Mouse (Mus musculus): Measurements from ENCODE around the gene Zbtb45. TPM values are rescaled to one million over a fixed set of nuclear protein-coding genes. Genes with fewer than 3 reads are reported as not detected.
A peak's percentile ranks its signal among the peaks of the same experiment; 100 is the strongest.

Zbtb45 gene
- polyA plus RNA-seq, 1 experiment from 2014 or later, result 27.8 TPM

DNA sequence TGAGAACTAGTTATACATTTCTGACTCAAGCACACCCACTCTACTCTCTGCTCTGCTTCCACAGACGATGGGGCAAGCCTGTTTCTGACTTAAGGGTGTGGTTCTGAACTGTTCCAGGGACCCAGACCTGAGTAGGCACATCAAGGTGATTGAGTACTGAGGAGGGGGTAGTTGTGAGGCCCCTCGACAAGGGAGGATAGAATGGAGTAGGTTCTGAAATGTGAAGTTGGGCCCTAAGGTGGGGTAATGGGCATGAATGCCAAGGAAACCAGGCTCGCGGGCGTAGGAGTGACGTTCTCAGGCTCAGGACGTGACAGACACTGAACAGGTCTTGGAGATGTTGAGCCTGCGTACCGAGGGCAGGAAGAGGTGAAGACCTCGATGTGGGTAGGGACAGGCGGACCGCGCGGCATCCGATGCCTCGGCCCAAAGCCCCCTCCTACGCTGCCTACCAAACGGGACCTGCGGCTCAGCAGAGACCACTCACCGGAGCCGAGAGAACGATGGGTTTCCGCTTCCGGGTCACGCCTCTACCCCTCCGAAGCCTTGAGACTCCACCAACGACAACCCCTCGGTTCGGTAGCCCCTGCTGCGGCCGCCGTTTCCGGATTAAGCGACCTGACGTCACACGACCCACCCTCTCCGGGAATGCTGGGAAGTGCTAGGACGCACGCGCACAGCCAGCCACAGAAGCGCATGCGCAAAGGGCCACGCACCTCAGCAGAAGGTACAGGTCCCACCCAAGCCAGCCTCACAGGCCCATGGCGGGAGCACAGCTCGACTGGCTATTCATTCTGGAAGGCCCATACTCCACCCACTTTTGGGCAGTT lies 24.5 kb upstream of the Zbtb45 start, which contains the start of gene Chmp2a:
TSS of gene Chmp2a (minus strand) at position 660 of the 830 bp plus-strand sequence.
- DNase-seq (ENCODE audit: low spot score), result peak; percentile 98

DNA sequence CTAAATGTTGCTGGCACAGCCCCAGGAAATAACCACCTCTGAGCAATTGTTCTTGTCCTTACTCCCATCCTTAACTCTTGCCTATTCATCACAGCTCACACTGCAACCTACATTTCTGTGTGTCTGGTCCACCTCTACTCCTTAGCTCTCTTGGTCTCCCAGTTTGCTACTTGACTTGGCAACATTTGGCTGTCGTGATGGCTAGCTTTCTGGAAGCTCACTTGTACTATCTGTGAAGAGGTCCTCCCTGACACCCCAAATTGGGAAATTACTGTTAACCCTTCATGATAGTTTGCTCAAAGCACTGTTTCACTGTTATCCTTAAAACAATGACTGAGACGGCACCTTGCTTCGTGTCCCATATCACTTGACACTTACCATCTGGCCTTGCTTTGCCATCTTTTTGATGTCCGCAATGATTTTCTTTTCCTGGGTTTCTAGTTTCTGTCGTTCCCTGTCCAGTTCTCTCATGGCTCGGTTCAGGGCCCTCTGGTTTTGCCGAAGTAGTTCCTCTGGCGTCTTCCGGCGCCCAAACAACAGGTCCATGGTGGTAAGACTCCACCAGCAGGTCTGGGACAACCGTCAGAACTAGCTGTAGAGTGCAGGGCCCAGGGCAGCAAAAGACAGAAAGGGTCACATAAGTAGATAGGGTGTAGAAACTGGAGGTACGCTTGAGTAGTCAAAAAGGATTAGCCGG lies 23.8 kb upstream of the Zbtb45 start:
- no peak for DNase-seq (ENCODE audit: low spot score)

DNA sequence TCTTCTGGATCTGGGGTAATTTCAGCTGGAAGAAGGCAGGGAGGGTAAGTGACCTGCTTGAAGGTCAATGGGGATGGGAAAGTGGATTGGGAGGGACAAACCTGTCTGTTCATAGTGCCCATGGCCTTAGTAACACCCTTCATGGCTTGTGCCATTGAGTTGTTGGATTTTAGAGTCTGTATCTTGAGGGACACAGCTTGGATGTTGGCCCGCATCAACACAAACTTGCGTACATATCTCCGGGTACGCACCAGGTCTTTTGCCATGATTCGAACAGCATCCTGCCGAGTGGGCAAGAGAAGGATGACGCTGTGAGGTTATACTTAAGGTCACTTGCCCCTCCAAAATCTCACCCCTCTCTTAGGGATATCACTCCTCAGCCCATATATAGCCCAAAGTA lies 22.7 kb upstream of the Zbtb45 start:
- DNase-seq (ENCODE audit: low spot score), result no peak

DNA sequence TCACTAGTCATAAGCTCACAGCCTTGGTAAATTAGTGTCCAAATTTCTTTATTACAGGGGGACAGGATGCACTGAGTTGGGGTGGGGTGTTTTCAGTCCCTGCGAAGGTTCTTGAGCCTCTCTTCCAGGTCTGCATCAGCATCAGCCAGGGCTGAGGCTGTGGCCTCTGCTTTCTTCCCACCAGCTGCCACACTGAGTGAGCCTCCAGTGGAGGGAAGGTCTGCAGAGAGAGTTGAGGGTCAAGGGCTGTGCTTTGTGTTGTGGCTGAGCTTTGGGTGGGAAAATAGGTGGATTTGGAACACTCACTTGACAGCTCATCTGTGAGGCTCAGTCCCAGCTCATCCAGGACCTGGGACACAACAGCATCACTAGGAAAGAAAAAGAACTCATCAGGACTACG lies 22.1 kb upstream of the Zbtb45 start:
- no peak for DNase-seq (ENCODE audit: low spot score)

DNA sequence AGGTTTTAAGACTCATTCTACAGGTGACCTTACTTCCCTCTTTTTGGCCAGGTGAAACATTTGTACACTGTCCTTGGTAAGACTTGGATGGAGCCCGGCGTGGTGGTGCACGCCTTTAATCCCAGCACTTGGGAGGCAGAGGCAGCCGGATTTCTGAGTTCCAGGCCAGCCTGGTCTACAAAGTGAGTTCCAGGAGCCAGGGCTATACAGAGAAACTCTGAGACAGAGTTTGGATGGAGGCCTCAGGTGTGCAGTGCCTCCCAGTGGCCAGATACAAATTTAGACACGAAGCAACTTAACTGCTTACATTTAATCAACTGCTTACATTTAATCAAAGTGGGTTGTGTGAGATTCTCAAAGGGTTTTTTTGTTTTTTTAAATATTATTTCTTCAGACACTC lies 21.2 kb upstream of the Zbtb45 start:
- peak; percentile 36 for DNase-seq (ENCODE audit: low spot score)

DNA sequence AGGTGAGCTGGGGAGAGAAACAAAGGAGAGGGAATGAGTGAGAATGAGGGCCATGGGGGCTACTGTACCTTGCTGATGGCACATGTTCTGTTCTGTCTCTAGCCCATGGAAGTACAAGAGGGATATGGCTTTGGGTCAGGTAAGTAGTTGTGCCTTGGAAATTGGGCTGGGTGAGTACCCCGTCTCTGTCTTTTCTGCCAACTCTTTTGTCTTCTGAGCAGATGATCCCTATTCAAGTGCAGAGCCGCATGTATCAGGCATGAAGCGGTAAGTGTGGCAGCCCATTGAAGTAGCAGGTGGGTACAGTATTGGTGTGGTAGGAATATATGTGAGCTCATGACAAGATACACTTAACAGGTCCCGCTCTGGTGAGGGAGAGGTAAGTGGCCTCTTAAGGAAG lies 19.2 kb upstream of the Zbtb45 start:
- no peak for DNase-seq (ENCODE audit: low spot score)

DNA sequence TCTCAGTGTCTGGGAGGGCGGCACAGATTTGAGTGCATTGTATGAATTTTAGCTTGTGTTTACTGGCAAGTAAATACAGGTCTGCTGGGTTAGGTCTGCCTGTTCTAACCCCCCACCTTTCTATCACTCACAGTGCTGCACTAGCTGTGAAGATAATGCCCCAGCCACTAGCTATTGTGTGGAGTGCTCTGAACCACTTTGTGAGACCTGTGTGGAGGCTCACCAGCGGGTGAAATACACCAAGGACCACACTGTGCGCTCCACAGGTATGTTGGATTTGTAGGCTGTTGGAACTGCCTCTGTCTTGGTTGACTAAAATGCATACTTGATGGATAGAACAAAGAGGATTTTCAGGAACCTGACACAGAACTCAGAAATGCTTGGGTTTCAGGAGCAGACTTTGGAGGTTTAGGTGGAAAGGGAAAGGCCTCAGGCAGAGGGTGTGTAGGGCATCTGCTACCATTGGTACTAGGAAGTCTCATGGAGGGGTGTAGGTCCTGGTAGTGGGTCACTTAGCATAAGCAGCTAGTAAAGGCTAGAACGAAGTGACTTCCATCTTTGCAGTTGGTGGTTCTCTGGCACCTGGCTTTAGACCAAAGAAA lies 15.8 kb upstream of the Zbtb45 start:
- no peak for DNase-seq (ENCODE audit: low spot score)

DNA sequence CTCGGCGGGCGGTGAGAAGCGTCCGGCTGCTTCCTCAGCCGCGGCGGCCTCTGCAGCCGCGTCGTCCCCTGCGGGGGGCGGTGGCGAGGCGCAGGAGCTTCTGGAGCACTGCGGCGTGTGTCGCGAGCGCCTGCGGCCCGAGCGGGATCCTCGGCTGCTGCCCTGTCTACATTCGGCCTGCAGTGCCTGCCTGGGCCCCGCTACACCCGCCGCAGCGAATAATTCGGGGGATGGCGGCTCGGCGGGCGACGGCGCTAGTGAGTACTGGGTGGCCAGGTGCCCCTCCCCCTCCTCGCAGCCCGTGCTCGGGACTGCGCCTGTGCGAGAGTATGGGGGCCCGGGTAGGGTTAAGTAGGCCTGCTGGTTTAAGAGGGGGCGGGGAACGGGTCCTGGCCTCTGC lies 15.0 kb upstream of the Zbtb45 start:
- DNase-seq (ENCODE audit: low spot score), result peak; percentile 78

DNA sequence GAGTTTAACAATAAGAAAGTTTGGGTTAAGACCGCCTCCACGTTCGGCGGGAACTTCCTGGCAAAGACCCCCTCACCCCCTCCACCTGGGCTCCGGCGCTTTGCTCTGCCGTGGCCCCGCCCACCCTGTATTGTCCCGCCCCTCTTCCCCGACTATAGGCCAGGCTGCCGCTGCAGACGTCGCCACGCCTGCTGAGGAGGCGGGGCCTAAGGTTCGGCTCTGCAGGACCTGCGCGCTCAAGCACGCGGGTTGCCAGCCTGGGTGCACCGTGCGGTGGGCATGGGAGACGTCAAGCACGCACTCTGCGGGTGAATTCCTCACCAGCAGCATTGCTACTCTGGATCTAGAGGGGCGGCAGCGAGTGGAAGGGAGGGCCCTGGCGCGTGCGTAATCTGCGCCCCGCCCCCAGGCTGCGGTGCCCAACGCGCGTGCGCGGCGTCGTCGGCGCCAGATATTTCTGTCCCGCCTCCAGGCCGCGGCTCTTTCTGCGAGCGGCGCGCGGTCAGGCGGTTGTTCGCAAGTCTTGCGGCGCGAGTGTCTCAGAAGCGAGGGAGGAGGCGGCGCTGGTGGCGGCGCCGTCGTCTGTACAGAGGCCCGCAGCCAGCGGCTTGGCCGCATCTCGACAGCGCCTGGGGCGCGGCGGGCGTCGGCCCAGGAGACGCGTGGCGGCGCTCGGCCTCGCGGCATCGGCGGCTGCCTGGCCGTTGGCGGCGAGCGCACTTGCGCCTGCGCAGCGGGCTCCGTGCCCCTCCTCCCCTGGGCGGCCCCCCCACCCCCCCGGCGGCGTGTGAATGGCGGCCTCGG lies 14.3 kb upstream of the Zbtb45 start:
- peak; percentile 96 for DNase-seq (ENCODE audit: low spot score)

DNA sequence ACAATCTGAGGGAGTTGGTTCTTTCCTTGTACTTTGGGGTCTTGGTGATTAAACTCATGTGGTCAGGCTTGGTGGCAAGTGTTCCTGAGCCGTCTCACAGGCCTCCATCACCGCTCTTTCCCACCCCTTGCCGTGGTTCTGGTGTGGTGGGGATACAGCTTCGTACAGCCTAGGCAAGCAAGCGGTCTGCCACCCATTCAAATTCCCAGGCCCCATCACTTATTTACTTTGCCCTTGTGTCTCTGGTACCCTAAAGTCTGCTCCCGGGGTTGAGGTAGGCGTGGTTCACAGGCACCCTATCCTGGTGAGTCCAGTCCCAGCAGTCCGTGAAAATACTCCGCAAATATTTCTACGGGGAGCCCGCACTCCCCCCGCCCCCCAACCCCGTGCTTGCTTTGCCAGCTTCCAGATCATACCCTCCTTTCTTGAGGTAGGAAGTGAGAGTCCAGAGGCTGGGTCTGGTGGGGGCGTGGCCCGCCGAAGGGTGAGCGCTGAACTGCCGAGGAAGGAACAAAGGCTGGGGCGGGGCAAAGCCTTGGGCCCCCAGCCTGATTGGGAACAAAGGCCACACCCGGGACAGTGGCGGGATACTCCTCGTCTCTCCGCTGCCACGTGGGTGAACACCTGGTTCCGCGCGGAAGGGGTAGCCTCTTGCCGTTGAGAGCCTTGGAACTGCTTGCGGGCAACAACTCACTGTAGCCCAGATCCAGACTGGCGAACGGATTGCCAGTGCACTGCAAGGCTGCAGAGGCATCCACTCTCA lies 13.1 kb upstream of the Zbtb45 start:
- DNase-seq (ENCODE audit: low spot score), result peak; percentile 79

DNA sequence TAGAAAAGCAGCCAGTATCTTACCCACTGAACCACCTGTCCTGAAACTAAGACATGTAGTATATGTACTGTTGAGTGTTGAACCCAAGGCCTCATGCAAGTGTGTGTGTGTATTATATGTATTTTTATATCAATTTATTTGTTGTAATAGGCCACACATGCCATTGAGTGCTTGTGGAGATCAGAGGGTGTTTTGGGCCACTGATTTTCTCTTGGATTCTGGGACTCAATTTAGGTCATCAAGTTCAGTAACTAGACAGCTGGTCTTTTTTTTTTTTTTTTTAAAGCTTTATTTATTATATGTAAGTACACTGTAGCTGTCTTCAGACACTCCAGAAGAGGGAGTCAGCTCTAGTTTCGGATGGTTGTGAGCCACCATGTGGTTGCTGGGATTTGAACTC lies 5.4 kb upstream of the Zbtb45 start:
- no peak for DNase-seq (ENCODE audit: low spot score)

DNA sequence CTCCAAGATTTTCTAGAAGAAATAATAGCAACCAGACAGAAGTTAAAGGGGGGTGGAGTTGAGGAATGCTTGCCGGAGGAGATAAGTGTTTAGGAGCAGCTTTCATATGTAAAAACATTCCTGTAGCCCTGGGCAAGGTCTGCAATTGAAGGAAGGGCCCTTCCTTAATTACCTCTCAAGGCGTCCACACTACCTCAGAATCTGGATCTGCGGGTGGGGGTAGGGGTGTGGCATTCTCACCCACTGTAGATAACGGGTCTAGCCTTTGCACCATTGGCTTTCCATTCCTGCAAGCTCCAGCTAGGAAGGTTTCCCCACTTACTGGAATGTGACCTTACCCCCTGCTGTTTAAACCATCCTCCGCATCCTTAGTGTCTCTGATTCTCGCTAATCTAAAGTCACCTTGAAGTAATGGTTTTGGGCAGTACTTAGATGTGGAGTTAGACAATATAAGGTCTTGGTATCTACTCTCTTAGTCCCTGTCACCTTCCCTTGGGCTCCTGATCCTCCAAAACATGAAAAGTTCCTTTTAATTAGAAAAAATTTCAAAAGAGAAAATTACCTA lies 4.5 kb upstream of the Zbtb45 start:
- no peak for DNase-seq (ENCODE audit: low spot score)

DNA sequence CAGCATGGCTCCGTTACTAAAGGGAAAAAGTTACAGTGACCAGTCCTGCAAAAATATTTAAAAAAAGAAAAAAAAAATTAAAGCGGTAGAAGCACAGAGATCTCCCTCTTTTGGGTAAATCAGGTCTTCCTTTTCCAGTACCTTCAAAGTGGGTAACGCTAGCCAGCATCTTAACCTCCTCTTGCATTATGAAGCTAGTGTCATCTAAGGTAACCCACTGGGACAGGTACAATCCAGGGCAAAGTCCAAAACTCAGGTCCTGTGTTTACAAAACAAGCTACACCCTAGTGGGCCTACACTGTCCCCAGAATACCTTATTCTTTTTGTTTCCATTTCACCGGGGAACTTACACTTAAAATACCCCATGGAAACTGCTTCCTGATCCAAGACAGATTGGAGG lies 3.8 kb upstream of the Zbtb45 start:
- no peak for DNase-seq (ENCODE audit: low spot score)

DNA sequence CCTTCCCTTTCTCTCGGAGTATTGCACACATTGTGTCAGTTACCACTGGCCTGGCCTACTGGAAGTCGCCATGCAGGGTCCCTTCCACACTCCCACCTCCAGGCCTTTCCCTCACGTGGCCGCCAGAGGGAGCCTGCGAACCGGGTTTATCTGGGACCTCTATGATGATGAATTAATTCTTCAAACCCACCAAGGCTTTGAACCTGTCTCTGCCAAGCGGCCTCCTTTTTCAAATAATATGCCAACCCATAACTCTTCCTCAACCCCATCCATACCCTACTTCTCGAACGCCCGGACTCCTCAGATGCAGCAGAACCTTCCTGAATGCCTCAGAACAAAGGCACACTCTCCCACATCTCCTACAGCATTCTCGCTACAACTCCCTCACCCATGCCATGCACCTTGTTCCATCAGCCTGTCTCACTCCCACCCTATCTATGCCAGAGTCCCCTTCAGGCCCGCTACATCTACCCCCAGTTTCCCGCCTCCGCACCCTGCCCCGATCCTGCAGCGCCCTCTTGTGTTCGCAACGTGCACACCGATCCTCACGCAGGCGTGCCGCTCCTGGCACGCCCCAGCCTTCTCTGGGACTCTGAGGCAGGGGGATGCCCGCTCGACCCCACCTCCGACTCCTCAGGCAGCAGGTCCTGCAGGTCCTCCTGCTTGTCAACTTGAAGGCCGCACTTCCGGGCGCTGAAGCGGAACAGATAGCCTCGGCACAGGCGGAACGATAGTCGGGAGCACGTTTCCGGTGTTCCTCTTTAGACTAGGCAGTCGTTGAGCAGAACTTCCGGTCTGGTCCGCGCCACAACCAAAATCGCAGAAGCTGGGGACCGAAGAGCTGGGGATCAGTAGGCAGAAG lies 460 bp downstream of the Zbtb45 start:
- peak; percentile 95 for DNase-seq (ENCODE audit: low spot score)

DNA sequence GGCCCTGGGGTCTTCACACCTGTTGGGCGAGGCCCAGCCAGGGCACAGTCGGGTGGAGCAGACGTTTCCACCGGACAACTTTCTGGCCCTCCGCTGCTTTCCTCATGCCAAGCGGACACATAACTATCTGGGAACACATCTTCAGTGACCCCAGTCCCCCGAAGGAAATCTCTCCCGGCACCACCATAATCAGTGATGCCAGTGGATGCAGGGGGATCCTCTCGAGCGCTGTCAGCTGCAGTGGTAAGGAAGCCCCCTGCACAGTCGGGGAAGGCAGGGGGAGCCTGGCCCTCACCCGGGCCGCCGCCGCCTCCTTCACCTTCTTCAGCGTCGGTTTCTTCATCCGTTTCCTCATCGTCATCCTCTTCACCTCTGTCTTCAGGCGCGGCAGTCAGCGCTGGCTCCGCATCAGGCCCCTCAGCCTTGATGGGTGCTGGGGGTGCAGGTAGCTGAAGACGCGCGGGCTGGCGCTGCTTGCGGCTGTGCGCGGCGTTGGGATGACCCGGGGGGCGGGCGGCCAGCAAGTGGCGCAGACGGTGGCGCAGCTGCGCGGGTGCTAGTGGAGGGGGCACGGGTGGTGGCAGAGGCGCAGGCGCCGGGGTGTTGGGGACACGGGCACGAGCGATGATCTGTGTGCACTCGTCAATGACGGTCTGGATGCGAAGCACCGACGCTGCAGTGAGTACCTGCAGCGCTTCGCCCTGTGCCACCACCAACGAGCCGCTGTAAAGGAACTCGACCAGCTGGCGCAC lies 2.3 kb downstream of the Zbtb45 start:
- no peak for DNase-seq (ENCODE audit: low spot score)

DNA sequence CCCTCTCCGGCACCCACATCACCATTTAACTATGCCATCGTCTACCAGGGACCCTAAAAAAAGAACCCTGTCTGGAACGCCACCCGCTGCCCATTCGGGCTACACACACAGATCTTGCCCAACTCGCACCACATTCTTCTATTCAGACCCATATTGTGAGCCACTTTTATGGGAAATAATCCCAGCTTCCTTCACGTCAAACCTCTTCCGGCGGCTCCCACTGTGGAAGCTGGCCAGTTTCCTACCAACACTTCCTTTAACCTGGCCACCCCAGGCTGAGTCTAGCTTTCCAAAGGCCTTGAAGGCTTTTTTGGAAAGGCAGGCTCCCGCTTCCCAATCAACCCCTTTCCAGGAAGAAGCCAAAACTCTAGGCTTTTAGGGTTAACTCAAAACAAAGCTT lies 3.3 kb downstream of the Zbtb45 start:
- DNase-seq (ENCODE audit: low spot score), result no peak

DNA sequence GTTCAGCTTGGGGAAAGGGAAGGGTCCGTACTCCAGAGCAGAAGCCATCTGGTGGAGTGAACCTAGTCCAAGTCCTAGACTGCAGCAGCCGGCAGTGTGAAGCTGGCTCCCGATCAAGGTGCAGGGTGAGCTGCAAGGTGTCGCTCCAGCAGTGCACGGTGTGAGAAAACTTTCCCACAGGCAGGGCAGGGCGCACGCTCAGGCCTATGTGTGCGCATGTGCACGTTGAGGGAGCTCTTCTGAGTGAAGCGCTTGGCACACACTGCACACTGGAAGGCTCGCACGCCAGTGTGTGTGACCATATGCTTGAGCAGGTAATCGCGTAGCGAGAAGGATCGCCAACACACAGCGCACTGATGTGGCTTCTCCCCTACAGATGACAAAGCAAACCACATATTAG lies 3.8 kb downstream of the Zbtb45 start:
- DNase-seq (ENCODE audit: low spot score), result no peak

DNA sequence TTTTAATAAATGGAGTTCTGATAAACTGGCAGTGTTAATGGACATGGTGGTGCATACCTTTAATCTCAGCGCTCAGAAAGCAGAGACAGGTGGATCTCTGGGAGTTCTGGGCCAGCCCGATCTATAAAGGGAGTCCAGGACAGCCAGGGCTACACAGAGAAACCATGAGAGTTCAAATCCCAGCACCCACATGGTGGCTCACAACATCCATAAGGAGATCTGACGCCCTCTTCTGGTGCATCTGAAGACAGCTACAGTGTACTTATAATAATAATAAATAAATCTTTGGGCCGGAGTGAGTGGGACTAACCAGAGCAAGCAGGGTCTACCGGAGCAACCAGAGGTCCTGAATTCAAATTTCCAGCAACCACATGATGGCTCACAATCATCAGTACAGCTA lies 6.5 kb downstream of the Zbtb45 start:
- DNase-seq (ENCODE audit: low spot score), result no peak

DNA sequence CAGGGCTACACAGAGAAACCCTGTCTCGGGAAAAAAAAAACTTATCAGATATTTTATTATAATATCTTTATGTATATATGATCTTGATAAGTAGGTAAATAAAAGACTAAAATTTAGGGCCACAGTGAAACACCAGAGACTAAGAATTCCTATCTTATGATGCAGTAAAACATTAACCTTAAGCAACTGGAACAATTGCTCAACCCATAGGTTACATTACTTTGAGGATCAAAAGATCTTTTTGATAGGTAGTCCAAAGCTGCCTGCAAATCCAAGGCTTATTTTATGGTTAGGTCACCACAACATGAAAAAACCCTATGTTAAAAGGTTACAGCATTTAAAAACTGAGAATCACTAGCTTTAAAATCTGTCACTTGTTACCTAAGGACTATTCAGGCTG lies 8.2 kb downstream of the Zbtb45 start:
- no peak for DNase-seq (ENCODE audit: low spot score)
